Mouse (Mus musculus) forebrain, postnatal 0 days (tissue): Measurements from ENCODE around the gene Smyd3. TPM values are rescaled to one million over a fixed set of nuclear protein-coding genes. Genes with fewer than 3 reads are reported as not detected.

Experiments used
- ATAC-seq: fragments of 200-750 bp; cut with Nextera tagmentation; 2 replicates; pipeline ENCODE4 v1.8.0; 2017; ENCODE audit warnings: mild to moderate bottlenecking, moderate library complexity
- DNase-seq: peaks from one replicate; pipeline ENCODE4 v3.0.0-alpha.2; 2015
- H3K27ac ChIP-seq: fragments of 300-500 bp; sonication (generic); 2 replicates; pipeline ENCODE4 v1.5.1; 2014; ENCODE audit warnings: low read depth, mild to moderate bottlenecking, antibody characterized with exemption, low read length, moderate library complexity, mixed read lengths
- H3K27me3 ChIP-seq: fragments of 300-500 bp; sonication (generic); 2 replicates; pipeline ENCODE4 v1.6.1; 2014; ENCODE audit warnings: mild to moderate bottlenecking, low read length, mixed read lengths; ENCODE audit not compliant: insufficient read depth
- H3K36me3 ChIP-seq: fragments of 300-500 bp; sonication (generic); 2 replicates; pipeline ENCODE4 v1.6.1; 2014; ENCODE audit warnings: mild to moderate bottlenecking, moderate library complexity; ENCODE audit not compliant: insufficient read depth
- H3K4me1 ChIP-seq: fragments of 300-500 bp; sonication (generic); 2 replicates; pipeline ENCODE4 v1.6.1; 2014; ENCODE audit warnings: antibody characterized with exemption; ENCODE audit not compliant: insufficient read depth
- H3K4me2 ChIP-seq: fragments of 300-500 bp; sonication (generic); 2 replicates; pipeline ENCODE4 v1.6.1; 2014; ENCODE audit warnings: low read depth, mild to moderate bottlenecking, moderate library complexity
- H3K4me3 ChIP-seq: fragments of 300-500 bp; sonication (generic); 2 replicates; pipeline ENCODE4 v1.5.1; 2014; ENCODE audit warnings: low read depth, low read length, mixed read lengths
- H3K9ac ChIP-seq: fragments of 300-500 bp; sonication (generic); 2 replicates; pipeline ENCODE4 v1.6.1; 2014; ENCODE audit warnings: mild to moderate bottlenecking
- H3K9me3 ChIP-seq: fragments of 300-500 bp; sonication (generic); 2 replicates; pipeline ENCODE4 v1.6.1; 2016; ENCODE audit warnings: low read length
- CTCF ChIP-seq: sonication (generic); IDR thresholded peaks from 2 replicates; pipeline ENCODE4 v1.5.1; 2016; ENCODE audit warnings: antibody characterized with exemption, control low read depth, low read depth
- WGBS: fragments of 180-500 bp; shearing (Covaris S2); extraction: QIAGEN DNeasy Blood & Tissue Kit; methylation state at CpG from one replicate; pipeline ENCODE4 v1.1.7; 2014; 5-methylcytosine and 5-hydroxymethylcytosine counted together
- polyA plus RNA-seq: library from polyadenylated mRNA; unstranded; fragments of >200 nt; fragmentation: Nextera tagmentation; extraction: Ambion mirVana; gene quantifications from 2 replicates; pipeline ENCODE4 v1.2.1, GENCODE M21; 2015
- total RNA-seq: library from RNA; depleted of rRNA; stranded (reverse); fragments of >200 nt; gene quantifications from 2 replicates; pipeline ENCODE4 v1.2.3, GENCODE M21; 2014

The Smyd3 gene
- total and polyA plus RNA-seq, 2 experiments from 2014 or later = 19.0 to 27.6 TPM

DNA sequence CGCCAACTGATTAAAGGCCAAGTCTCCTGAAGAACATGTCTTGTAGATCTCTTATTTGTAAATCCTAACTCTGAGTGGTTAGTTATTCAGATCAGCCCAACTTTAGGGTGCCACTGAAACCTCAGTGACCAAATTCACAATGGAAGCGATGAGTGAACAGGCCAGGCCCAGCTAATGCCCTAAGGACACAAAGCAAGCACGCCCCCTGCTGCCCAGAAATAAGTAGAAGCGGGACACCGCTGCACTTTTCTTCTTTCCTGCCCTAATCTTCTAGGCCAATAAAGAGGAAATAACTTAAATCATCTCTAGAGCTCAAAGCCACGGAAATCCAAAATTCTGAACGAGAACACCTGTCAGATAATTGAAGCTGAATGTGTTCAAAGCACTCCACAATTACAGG is 279.9 kb downstream of the Smyd3 start:
- no peaks in the 10 kb centered on the region for H3K4me1 ChIP-seq
- H3K27me3 ChIP-seq = no peaks in the 10 kb centered on the region
- no peaks in the 10 kb centered on the region for H3K36me3 ChIP-seq
- ATAC-seq (no peak), DNase-seq (no peak)
- no peak for TF ChIP-seq CTCF
- H3K4me2 ChIP-seq = no peak overlapping the region
- no peaks in the 10 kb centered on the region for H3K9me3 ChIP-seq
- H3K4me3 ChIP-seq = no peak overlapping the region
- H3K27ac ChIP-seq = no peak overlapping the region
- 44% methylated on average over 7 of the region's 7 CpGs for WGBS
- H3K9ac ChIP-seq = no peak overlapping the region

DNA sequence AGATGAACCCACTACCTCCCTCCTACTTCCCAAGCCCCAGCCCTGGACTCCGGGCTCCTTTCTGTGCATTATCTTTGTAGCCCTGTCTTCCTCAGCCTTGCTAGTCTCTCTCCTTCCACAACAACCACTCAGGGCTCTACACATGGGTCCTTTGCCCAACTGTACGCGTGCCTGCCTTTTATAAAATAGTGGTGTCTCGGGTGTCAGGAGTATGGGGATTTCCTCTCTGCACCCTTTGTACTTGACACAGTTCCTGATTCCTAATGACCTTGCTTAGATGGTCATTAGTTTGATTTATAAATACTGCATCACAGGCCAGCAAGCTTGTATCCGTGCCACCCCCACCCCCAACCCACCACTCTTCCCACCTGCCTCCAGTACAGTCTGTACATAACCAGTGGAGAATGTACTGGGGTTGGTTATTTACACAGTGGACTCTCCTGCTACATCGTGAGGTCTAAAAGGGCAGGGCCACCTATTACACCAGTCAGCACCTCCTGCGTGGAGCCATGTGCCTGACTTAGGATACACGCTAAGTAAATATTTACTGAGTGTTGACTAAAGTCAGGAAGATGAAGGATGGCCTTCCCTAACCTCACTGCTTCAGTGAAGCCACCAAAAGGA is 281.5 kb downstream of the Smyd3 start:
- ATAC-seq (no peak), DNase-seq (no peak)
- Histone ChIP-seq H3K4me2 (no peak overlapping the region), H3K27me3 (no peaks in the 10 kb centered on the region), H3K27ac (no peak overlapping the region), H3K4me1 (no peaks in the 10 kb centered on the region), H3K9ac (no peak overlapping the region), H3K4me3 (no peak overlapping the region), H3K9me3 (no peaks in the 10 kb centered on the region), H3K36me3 (no peaks in the 10 kb centered on the region)
- WGBS = 91% methylated on average over 8 of the region's 8 CpGs
- TF ChIP-seq CTCF = no peak

DNA sequence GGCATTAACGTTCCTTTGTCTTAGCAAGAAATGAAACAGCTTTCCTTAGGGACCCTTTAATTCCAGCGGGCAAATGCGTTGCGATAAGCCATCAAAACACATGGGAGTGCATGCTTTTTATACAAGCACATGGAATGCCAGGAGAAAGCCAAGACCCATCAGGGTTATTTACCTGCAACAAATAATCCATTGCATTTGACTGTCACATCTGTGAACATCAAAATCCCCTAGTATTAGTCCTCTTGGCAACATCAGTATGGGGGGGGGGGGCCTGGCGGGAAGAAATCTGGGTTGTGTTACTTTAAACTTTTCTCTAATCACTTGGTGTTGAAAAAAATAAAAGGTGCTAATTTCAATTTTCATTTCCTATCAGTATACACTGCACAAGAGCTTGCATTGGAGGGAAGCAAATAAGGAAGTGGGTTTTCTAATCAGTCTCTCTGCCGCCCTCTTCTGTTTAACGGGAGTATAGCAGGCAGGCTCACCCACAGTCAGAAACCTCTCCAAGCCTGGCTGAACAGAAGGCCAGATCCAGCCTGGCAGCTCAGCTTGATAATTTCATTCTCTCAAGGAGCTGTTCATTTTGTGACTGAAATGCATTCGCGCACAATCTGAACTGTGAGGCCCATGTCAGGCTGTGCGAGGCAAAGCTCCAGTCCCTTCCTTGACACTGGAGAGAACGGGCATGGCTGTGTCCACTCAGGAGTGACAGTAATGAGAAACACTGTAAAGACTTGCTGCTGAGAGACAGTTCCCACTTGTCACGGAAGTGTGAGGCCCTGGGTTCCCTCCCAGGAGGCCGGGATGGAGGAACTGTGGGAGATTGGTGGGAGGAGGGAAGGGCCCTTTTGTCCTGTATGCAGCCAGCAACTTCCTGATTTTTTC is 285.8 kb downstream of the Smyd3 start:
- no peaks in the 10 kb centered on the region for H3K27me3 ChIP-seq

DNA sequence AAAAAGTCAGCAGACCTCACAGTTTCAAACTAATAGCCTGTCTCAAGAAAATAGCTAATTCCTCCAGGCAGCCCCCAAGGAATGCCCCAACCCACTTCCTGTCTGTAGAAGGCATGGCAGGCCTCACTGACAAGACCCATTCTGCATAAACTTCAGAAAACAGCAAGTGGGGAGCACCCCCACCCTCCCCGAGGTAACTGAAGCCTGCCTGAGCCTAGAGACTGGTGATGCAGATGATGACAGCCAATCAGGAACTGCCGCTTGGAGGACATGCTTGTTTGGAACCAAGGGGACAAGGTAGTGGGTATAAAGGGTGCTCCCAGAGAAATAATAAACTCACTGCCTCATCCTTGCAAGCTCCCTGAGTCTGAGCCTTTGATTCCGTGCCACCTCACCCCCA is 288.3 kb downstream of the Smyd3 start:
- no peak overlapping the region for H3K4me3 ChIP-seq
- H3K4me1 ChIP-seq = no peaks in the 10 kb centered on the region
- WGBS = 80% methylated on average over 3 of the region's 3 CpGs
- no peak overlapping the region for H3K9ac ChIP-seq
- no peak for TF ChIP-seq CTCF
- DNase-seq (no peak), ATAC-seq (no peak)
- no peak overlapping the region for H3K27ac ChIP-seq
- no peaks in the 10 kb centered on the region for H3K9me3 ChIP-seq
- no peaks in the 10 kb centered on the region for H3K27me3 ChIP-seq
- H3K36me3 ChIP-seq = no peaks in the 10 kb centered on the region
- H3K4me2 ChIP-seq = no peak overlapping the region

More for the DNA sequence above, 285.8 kb downstream of the Smyd3 start:
- Histone ChIP-seq H3K9ac (no peak overlapping the region), H3K27ac (peak overlapping the region; percentile 46), H3K9me3 (no peaks in the 10 kb centered on the region), H3K4me3 (no peak overlapping the region), H3K4me1 (no peaks in the 10 kb centered on the region), H3K36me3 (no peaks in the 10 kb centered on the region), H3K4me2 (no peak overlapping the region)
- WGBS = 25% methylated on average over 13 of the region's 13 CpGs
- DNase-seq (peak; percentile 94), ATAC-seq (peak; percentile 90)
- peak; percentile 91 for TF ChIP-seq CTCF

DNA sequence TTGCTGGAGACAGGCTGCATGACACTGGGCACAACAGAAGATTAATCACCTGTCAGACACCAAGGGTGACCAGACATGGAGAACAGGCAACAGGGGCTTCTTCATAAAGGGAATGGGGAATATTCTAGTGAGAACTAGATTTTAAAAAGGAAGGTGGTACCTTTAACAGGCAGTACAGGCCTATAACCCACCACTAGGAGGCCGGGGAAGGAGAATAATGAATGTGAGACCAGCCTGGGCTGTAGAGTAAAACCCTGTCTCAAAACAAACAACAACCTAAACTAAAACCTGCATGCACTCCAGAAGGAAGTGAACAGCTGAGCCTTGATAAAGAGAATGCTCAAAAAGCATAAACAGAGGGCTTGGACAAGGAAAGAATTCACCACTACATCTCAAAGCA is 297.6 kb downstream of the Smyd3 start:
- H3K4me3 ChIP-seq = no peak overlapping the region
- no peaks in the 10 kb centered on the region for H3K27me3 ChIP-seq
- 58% methylated on average over 1 of the region's 1 CpGs for WGBS
- no peak overlapping the region for H3K9ac ChIP-seq
- ATAC-seq (peak; percentile 43; the same call in 1 of the 2 replicates), DNase-seq (no peak)
- H3K27ac ChIP-seq = no peak overlapping the region
- no peak overlapping the region for H3K4me2 ChIP-seq
- no peaks in the 10 kb centered on the region for H3K36me3 ChIP-seq
- peak; percentile 38 for TF ChIP-seq CTCF
- no peaks in the 10 kb centered on the region for H3K4me1 ChIP-seq
- no peaks in the 10 kb centered on the region for H3K9me3 ChIP-seq

DNA sequence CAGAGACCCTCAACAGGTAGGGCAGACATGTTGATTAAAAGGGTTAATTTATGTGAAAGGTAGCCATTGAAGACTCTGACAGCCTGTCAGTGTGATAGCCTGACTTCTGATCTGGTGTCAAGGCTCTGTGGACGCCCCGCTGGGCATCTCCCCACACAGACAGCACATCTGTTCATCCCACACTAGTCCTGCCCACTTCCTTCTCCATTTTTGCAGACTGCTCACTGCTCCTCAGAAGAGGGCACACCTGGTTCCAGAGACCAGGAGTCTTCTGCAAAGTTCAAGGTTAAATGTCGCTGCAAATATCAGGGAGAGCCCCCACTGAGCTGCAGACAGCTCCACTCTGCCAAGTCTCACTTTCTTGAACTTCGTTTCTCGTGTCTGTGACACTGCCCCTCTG is 299.8 kb downstream of the Smyd3 start:
- no peaks in the 10 kb centered on the region for H3K27me3 ChIP-seq
- no peaks in the 10 kb centered on the region for H3K36me3 ChIP-seq
- no peaks in the 10 kb centered on the region for H3K9me3 ChIP-seq
- no peak for TF ChIP-seq CTCF
- H3K27ac ChIP-seq = no peak overlapping the region
- 68% methylated on average over 5 of the region's 5 CpGs for WGBS
- ATAC-seq (no peak), DNase-seq (no peak)
- H3K4me1 ChIP-seq = no peaks in the 10 kb centered on the region
- no peak overlapping the region for H3K4me3 ChIP-seq
- H3K4me2 ChIP-seq = no peak overlapping the region
- H3K9ac ChIP-seq = no peak overlapping the region

DNA sequence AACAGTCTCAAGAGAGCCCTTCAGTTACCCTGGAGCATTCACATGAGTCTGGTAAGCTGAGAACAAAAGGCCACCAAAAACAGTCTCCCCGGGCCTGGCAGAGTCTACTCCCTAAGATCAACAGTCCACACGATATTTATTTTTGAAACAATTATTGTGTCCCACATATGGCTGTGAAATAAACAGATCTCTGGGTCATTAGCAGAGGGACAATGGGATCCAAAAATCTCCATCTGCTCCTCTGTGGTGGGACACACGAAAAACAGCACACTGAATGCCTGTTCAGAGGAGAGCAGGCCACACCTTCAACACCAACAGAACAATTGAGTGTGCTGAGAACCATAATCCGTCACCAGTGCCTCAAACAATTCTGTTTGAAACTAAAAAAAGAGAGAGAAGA is 300.8 kb downstream of the Smyd3 start:
- H3K27ac ChIP-seq = no peak overlapping the region
- no peaks in the 10 kb centered on the region for H3K9me3 ChIP-seq
- no peaks in the 10 kb centered on the region for H3K4me1 ChIP-seq
- H3K27me3 ChIP-seq = no peaks in the 10 kb centered on the region
- no peak overlapping the region for H3K4me2 ChIP-seq
- 19% methylated on average over 4 of the region's 4 CpGs for WGBS
- no peak overlapping the region for H3K9ac ChIP-seq
- no peaks in the 10 kb centered on the region for H3K36me3 ChIP-seq
- ATAC-seq (no peak), DNase-seq (no peak)
- no peak for TF ChIP-seq CTCF
- H3K4me3 ChIP-seq = no peak overlapping the region
